ENCODE assay signal across 8 mouse cellular contexts in the genomic region with DNA sequence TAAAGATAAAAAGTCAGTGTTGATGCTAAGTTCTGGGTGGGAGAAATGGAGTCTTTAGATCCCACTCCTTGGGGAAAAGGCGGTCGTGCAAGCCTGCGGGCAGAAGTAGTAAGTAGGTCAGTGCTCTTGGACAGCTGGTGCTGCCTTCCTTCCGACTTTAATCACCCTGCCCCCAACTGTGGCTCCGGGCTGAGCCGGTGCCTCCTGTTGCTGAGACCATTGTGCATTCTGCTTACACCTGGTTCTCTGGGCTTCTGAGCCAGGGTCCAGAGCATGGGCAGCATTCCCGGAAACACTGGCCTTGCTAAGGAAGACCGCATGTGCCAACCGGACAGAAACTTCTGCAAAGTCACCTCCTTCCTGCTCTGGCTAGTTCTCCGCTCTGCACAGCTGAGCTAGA. TPM values are rescaled to one million over a fixed set of nuclear protein-coding genes. Genes with fewer than 3 reads are reported as not detected.
DNase-seq lines count a peak whose midpoint lies in the region.

No protein-coding gene starts in this region.

- peaks cover 91% of the 10 kb centered on the region for H3K79me2 ChIP-seq in macrophage (ENCODE audit: inconsistent target)

- intact Hi-C loops in heart, postnatal 25 days (cut with DNase I): no loop called here
- intact Hi-C loops in gastrocnemius, postnatal 36 days (cut with DNase I): no loop called here

- peak overlapping the region; percentile 97 for H3K27ac ChIP-seq in macrophage

- peaks cover 10% of the 10 kb centered on the region; the same call in 1 of the 2 replicates for H3K36me3 ChIP-seq in macrophage (ENCODE audit: inconsistent target)

- peak; percentile 97 for DNase-seq in heart, adult 11 months
- no peak for DNase-seq in heart, postnatal 25 days (ENCODE audit: low spot score)
- peak; percentile 74 to 82 for DNase-seq in cerebellum, adult 18-20 months
- peak; percentile 42 to 56 for DNase-seq in gastrocnemius, postnatal 36 days
- DNase-seq in kidney, adult 11 months: peak; percentile 73
- no peak for DNase-seq in embryo, embryonic 11 days
- DNase-seq in left cerebral cortex, adult 11 months (ENCODE audit: low spot score): no peak

- H3K4me3 ChIP-seq in macrophage (ENCODE audit: inconsistent target): peak overlapping the region; percentile 95

- WGBS in macrophage (ENCODE audit: missing documents): 2% methylated on average over 10 of the region's 10 CpGs

RNA-seq across cellular contexts. Expression of gene Pkm, which starts 4.3 kb away (rescaled TPM):
- 1,000 to 10,000 TPM; 1,181 to 1,232 TPM for total RNA-seq in heart, postnatal 25 days (2021)
- 1,000 to 10,000 TPM; 2,923 to 3,646 TPM for total RNA-seq in gastrocnemius, postnatal 36 days (2021)
- 100 to 1,000 TPM; 129 to 556 (median 289) TPM for total RNA-seq in macrophage (2018; cell fraction: chromatin; rRNA removed)
- 100 to 1,000 TPM; 377 to 606 (median 504) TPM for total RNA-seq in macrophage (2018; cell fraction: cytosol; rRNA removed)
- 100 to 1,000 TPM; 209 to 932 (median 367) TPM for total RNA-seq in macrophage (2018; cell fraction: nucleus; rRNA removed)
- polyA plus RNA-seq in macrophage (2018): 486 to 1,380 TPM (median 674 TPM) in 3 replicates

RNA-seq across cellular contexts. Expression of gene Gramd2, which starts 19.5 kb away (rescaled TPM):
- total RNA-seq in heart, postnatal 25 days (2021): not detected
- under 1 TPM in 1 of 2 experiments, not detected in 1; 0.25 TPM for total RNA-seq in gastrocnemius, postnatal 36 days (2021)
- not detected for total RNA-seq in macrophage (2018; cell fraction: chromatin; rRNA removed)
- under 1 TPM in 1 of 26 experiments, not detected in 25; 0.19 TPM for total RNA-seq in macrophage (2018; cell fraction: cytosol; rRNA removed)
- not detected for total RNA-seq in macrophage (2018; cell fraction: nucleus; rRNA removed)
- polyA plus RNA-seq in macrophage (2018): 0.20 TPM in 1 of 3 replicates, not detected in the others

RNA-seq across cellular contexts. Expression of gene Parp6, which starts 43.3 kb away (rescaled TPM):
- total RNA-seq in heart, postnatal 25 days (2021): 10 to 100 TPM; 17.9 to 20.2 TPM
- 10 to 100 TPM; 17.3 to 21.9 TPM for total RNA-seq in gastrocnemius, postnatal 36 days (2021)
- total RNA-seq in macrophage (2018; cell fraction: chromatin; rRNA removed): 100 to 1,000 TPM in 3 of 26 experiments, 10 to 100 TPM in 23; 20.5 to 116 (median 57.6) TPM
- total RNA-seq in macrophage (2018; cell fraction: cytosol; rRNA removed): 10 to 100 TPM in 12 of 26 experiments, 1 to 10 TPM in 14; 6.8 to 12.4 (median 9.8) TPM
- 10 to 100 TPM in 25 of 26 experiments, 1 to 10 TPM in 1; 9.1 to 79.5 (median 26.4) TPM for total RNA-seq in macrophage (2018; cell fraction: nucleus; rRNA removed)
- 7.7 to 12.5 TPM (median 10.1 TPM) in 3 replicates for polyA plus RNA-seq in macrophage (2018)

Comparison
In these comparisons a context has a peak if more than half of its experiments do, and no peak if none do; other contexts are left out.
1. DNase-seq: peak in heart, adult 11 months (single experiment), cerebellum, adult 18-20 months (2 of 2), gastrocnemius, postnatal 36 days (2 of 2) and kidney, adult 11 months (single experiment); none in heart, postnatal 25 days (single experiment), embryo, embryonic 11 days (single experiment) and left cerebral cortex, adult 11 months (single experiment).